Mouse (Mus musculus): ENCODE measurements at regions not wholly inside any gene's neighbourhood (a gene's known extent, or its start where the extent isn't known, plus 50 kb on each side); places are given as distances from the start of the nearest gene placed in this dataset.

DNA sequence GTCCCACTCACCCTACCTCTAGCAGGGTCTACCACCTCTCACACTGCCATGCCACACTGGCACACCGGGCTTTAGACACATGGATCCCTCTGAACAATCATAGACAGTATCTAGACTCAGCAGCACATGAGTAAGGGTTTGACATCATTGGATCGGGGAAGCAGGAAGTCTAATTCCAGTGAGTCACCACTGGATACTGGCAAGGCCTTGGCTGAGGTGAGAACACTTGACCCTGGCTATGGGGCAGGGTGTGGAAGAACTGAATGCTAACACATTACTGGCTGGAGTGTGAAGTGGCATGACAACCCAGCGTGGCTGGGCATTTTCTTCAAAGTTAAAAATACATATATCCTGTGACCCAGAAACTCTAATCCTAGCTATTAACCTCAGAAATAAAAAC, 114.4 kb downstream of the H2afy start:
- no peaks in the 10 kb centered on the region for H3K27me3 ChIP-seq (ENCODE audit: control insufficient read depth, insufficient read depth, low read length)
- TF ChIP-seq POLR2A (IDR thresholded peaks at IDR 0.05; ENCODE audit: control insufficient read depth, low read depth, low read length) (no peak), CTCF (IDR thresholded peaks at IDR 0.05; ENCODE audit: control insufficient read depth, insufficient read depth, insufficient replicate concordance, low read depth, low read length) (no peak)
- H3K27ac ChIP-seq (ENCODE audit: control insufficient read depth, insufficient read depth, low read depth, low read length): no peak overlapping the region
- no peaks in the 10 kb centered on the region for H3K4me1 ChIP-seq (ENCODE audit: control insufficient read depth, insufficient read depth, low read length)
- no peak overlapping the region for H3K4me3 ChIP-seq (ENCODE audit: control insufficient read depth, low read depth, low read length)
- H3K36me3 ChIP-seq (ENCODE audit: control insufficient read depth, insufficient read depth, low read length): no peaks in the 10 kb centered on the region

DNA sequence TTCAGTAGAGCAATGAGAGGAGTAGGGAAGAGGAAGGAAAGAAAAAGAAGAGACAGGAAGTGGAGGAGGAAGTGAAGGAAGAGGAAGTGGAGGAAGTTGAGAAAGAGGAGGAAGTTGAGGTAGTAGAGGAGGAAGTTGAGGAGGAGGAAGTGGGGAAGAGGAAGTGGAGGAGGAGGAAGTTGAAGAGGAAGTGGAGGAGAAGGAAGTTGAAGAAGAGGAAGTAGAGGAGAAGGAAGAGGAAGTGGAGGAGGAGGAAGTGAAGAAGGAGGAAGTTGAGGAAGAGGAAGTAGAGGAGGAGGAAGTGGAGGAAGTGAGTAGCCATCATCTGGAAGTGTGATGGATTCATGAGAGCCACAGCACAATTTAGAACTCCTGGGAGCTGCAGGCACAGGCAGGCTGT, 122.2 kb downstream of the H2afy start:
- H3K4me3 ChIP-seq (ENCODE audit: control insufficient read depth, low read depth, low read length): peak overlapping the region; percentile 69
- peaks cover 2% of the 10 kb centered on the region for H3K4me1 ChIP-seq (ENCODE audit: control insufficient read depth, insufficient read depth, low read length)
- no peak overlapping the region for H3K27ac ChIP-seq (ENCODE audit: control insufficient read depth, insufficient read depth, low read depth, low read length)
- TF ChIP-seq POLR2A (IDR thresholded peaks at IDR 0.05; ENCODE audit: control insufficient read depth, low read depth, low read length) (no peak), CTCF (IDR thresholded peaks at IDR 0.05; ENCODE audit: control insufficient read depth, insufficient read depth, insufficient replicate concordance, low read depth, low read length) (no peak)
- no peaks in the 10 kb centered on the region for H3K27me3 ChIP-seq (ENCODE audit: control insufficient read depth, insufficient read depth, low read length)
- no peaks in the 10 kb centered on the region for H3K36me3 ChIP-seq (ENCODE audit: control insufficient read depth, insufficient read depth, low read length)

DNA sequence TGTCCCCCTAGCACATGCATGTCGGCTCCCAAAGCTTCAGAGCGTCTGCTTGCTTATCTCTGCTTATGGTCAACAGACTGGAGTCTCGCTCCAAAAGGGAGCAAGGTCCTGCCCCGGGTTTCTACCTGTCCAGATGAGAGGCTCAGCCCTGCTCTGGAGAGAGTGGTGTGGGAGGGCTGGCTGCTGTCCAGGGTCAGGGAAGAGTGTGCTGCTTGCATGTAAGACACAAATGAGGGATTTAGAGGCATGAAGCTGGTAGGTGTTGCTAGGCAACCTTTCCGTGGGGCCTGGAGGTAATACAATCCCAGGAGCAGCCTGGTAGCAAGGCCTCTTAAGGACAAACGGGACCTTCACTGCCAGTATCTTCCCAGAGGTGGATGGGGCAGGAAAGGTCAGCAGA, 125.7 kb downstream of the H2afy start:
- H3K4me3 ChIP-seq (ENCODE audit: control insufficient read depth, low read depth, low read length): no peak overlapping the region
- no peaks in the 10 kb centered on the region for H3K27me3 ChIP-seq (ENCODE audit: control insufficient read depth, insufficient read depth, low read length)
- no peak overlapping the region for H3K27ac ChIP-seq (ENCODE audit: control insufficient read depth, insufficient read depth, low read depth, low read length)
- H3K4me1 ChIP-seq (ENCODE audit: control insufficient read depth, insufficient read depth, low read length): peaks cover 2% of the 10 kb centered on the region
- no peak for TF ChIP-seq CTCF (IDR thresholded peaks at IDR 0.05; ENCODE audit: control insufficient read depth, insufficient read depth, insufficient replicate concordance, low read depth, low read length)
- TF ChIP-seq POLR2A (IDR thresholded peaks at IDR 0.05; ENCODE audit: control insufficient read depth, low read depth, low read length): no peak
- no peaks in the 10 kb centered on the region for H3K36me3 ChIP-seq (ENCODE audit: control insufficient read depth, insufficient read depth, low read length)

DNA sequence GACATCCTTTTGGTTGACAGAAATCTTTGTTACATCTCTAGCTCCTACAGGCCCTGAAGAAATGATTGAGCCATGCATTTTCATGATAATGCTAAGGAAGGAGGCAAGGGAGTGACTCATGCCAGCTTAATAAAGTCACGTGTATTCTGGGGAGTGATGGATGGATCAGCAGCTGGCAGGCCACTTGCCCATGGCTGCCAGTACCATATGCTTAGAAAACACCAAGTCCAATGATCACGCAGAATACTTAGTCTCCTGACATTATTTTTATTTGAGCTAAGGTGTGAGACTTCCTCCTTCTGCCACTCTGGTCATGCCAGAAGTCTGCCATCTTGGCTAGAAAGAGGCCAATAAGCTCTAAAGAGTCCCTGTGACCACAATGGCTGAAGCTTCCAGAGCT, 129.3 kb downstream of the H2afy start:
- Histone ChIP-seq H3K27ac (ENCODE audit: control insufficient read depth, insufficient read depth, low read depth, low read length) (no peak overlapping the region), H3K36me3 (ENCODE audit: control insufficient read depth, insufficient read depth, low read length) (no peaks in the 10 kb centered on the region), H3K4me3 (ENCODE audit: control insufficient read depth, low read depth, low read length) (no peak overlapping the region), H3K27me3 (ENCODE audit: control insufficient read depth, insufficient read depth, low read length) (no peaks in the 10 kb centered on the region), H3K4me1 (ENCODE audit: control insufficient read depth, insufficient read depth, low read length) (no peaks in the 10 kb centered on the region)
- TF ChIP-seq POLR2A (IDR thresholded peaks at IDR 0.05; ENCODE audit: control insufficient read depth, low read depth, low read length): no peak
- TF ChIP-seq CTCF (IDR thresholded peaks at IDR 0.05; ENCODE audit: control insufficient read depth, insufficient read depth, insufficient replicate concordance, low read depth, low read length): no peak

DNA sequence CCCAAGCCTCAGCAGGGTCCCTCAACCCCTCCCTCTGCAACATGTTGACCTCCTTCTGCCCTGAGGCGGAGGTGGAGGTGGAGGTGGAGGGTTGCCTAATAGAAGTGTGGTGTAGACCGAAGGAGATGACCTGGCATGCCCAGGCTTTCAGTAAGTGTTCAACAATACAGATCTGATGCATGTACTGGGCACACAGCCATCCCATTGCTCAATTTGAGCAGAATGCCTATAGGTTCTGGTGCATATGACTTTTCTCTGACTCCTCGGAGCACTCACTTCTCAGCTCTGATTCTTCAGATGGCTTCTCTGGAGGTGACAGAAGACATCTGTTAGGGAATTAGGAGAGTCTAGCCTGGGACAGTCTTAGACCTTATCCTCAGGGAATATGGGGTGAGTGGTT, 130.4 kb downstream of the H2afy start:
- H3K4me3 ChIP-seq (ENCODE audit: control insufficient read depth, low read depth, low read length): no peak overlapping the region
- no peaks in the 10 kb centered on the region for H3K36me3 ChIP-seq (ENCODE audit: control insufficient read depth, insufficient read depth, low read length)
- no peaks in the 10 kb centered on the region for H3K27me3 ChIP-seq (ENCODE audit: control insufficient read depth, insufficient read depth, low read length)
- no peak overlapping the region for H3K27ac ChIP-seq (ENCODE audit: control insufficient read depth, insufficient read depth, low read depth, low read length)
- no peak for TF ChIP-seq CTCF (IDR thresholded peaks at IDR 0.05; ENCODE audit: control insufficient read depth, insufficient read depth, insufficient replicate concordance, low read depth, low read length)
- TF ChIP-seq POLR2A (IDR thresholded peaks at IDR 0.05; ENCODE audit: control insufficient read depth, low read depth, low read length): no peak
- H3K4me1 ChIP-seq (ENCODE audit: control insufficient read depth, insufficient read depth, low read length): no peaks in the 10 kb centered on the region

DNA sequence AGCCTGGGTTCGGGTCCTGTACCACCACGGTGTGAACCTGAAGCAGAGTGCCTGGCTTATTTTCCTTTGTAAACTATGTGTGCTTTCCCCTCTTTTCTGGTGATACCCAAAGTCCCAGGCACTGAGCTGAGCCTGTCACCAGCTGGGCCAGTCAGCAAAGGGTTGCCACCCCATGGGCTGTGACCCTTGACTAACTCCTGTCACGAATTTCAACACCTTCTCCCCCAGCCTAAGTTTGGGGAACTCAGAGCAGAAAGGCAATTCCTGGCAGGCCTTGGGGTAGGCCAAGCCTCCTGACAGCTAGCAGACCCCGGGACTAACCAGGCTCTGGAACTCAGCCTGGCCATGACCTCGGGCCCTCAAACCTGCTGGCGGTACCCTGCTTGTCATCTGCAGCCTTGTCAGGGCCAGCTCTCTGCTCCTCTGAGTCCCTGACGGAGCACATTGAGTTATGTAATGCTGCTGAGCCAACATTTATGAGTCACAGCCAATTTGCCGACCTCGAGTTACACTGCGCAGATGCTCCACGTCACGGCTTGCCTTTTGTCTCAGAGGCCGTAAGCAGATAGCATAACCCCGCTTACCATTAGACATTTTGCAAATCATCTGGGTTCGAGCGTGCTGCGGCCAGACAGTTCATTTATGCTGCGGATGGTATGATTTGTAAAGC, 132.3 kb downstream of the H2afy start:
- Histone ChIP-seq H3K27me3 (ENCODE audit: control insufficient read depth, insufficient read depth, low read length) (no peaks in the 10 kb centered on the region), H3K4me1 (ENCODE audit: control insufficient read depth, insufficient read depth, low read length) (no peaks in the 10 kb centered on the region), H3K4me3 (ENCODE audit: control insufficient read depth, low read depth, low read length) (no peak overlapping the region), H3K36me3 (ENCODE audit: control insufficient read depth, insufficient read depth, low read length) (no peaks in the 10 kb centered on the region), H3K27ac (ENCODE audit: control insufficient read depth, insufficient read depth, low read depth, low read length) (no peak overlapping the region)
- TF ChIP-seq POLR2A (IDR thresholded peaks at IDR 0.05; ENCODE audit: control insufficient read depth, low read depth, low read length) (no peak), CTCF (IDR thresholded peaks at IDR 0.05; ENCODE audit: control insufficient read depth, insufficient read depth, insufficient replicate concordance, low read depth, low read length) (no peak)

DNA sequence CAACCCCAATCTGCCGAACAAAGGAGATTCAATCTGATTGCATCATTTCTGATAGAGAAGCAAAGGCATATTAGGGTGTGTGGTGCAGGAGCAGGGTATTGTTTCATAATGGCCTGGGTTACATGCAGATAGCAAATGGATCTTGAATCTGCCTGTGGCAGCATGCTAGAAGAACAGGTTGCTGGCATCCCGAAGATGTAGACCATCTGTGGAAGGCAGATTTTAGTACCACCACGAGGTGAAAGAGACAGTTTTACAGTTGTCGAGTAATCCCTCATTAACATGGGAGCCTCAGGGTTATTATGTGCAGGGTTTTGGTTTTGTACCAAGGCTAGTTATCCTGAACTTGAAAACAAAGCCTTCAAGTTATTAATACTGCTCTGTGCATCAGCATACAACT, 140.9 kb downstream of the H2afy start:
- Histone ChIP-seq H3K4me1 (ENCODE audit: control insufficient read depth, insufficient read depth, low read length) (no peaks in the 10 kb centered on the region), H3K27me3 (ENCODE audit: control insufficient read depth, insufficient read depth, low read length) (no peaks in the 10 kb centered on the region), H3K27ac (ENCODE audit: control insufficient read depth, insufficient read depth, low read depth, low read length) (no peak overlapping the region), H3K36me3 (ENCODE audit: control insufficient read depth, insufficient read depth, low read length) (no peaks in the 10 kb centered on the region), H3K4me3 (ENCODE audit: control insufficient read depth, low read depth, low read length) (no peak overlapping the region)
- TF ChIP-seq CTCF (IDR thresholded peaks at IDR 0.05; ENCODE audit: control insufficient read depth, insufficient read depth, insufficient replicate concordance, low read depth, low read length): no peak
- TF ChIP-seq POLR2A (IDR thresholded peaks at IDR 0.05; ENCODE audit: control insufficient read depth, low read depth, low read length): no peak

DNA sequence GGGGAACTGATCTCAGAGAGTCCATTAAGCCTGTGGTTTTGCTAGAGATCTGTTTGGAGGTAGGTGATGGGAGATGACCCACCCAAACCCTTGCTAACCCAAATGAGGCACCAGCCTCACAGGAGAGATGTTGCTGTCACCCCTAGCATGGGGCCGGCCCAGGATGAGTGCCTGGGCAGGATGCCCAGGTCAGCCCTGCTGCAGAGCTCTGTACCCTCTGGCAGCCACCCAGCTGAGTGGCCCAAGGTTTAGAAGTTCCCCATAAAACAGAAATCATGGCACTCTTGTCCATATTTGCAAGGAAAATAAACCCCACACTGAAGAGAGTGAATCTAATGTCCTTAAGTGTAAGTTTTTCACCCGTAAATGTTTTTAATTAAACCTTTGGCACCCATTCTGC, 141.7 kb downstream of the H2afy start:
- H3K27me3 ChIP-seq (ENCODE audit: control insufficient read depth, insufficient read depth, low read length): no peaks in the 10 kb centered on the region
- no peak for TF ChIP-seq POLR2A (IDR thresholded peaks at IDR 0.05; ENCODE audit: control insufficient read depth, low read depth, low read length)

More for the DNA sequence above, 141.7 kb downstream of the H2afy start:
- Histone ChIP-seq H3K27ac (ENCODE audit: control insufficient read depth, insufficient read depth, low read depth, low read length) (no peak overlapping the region), H3K4me1 (ENCODE audit: control insufficient read depth, insufficient read depth, low read length) (no peaks in the 10 kb centered on the region), H3K4me3 (ENCODE audit: control insufficient read depth, low read depth, low read length) (no peak overlapping the region), H3K36me3 (ENCODE audit: control insufficient read depth, insufficient read depth, low read length) (no peaks in the 10 kb centered on the region)

Data from testis, adult 2 months (tissue).